Mouse (Mus musculus) liver, embryonic 14.5 days (tissue): ENCODE measurements at regions not wholly inside any gene's neighbourhood (a gene's known extent, or its start where the extent isn't known, plus 50 kb on each side); places are given as distances from the start of the nearest gene placed in this dataset.

Experiments used
- CTCF ChIP-seq: IDR thresholded peaks from 2 replicates; pipeline ENCODE4 v1.5.1; 2016; ENCODE audit warnings: antibody characterized with exemption, low read depth, control low read depth
- EP300 ChIP-seq: IDR thresholded peaks from 2 replicates; pipeline ENCODE4 v1.6.1; 2016; ENCODE audit warnings: antibody characterized with exemption, low read depth

GRCm38 (mm10) chr2:8628007-8628406 is 1118.6 kb upstream of the Celf2 start:
- TF ChIP-seq CTCF (no peak), EP300 (no peak)
